Mouse (Mus musculus): ENCODE measurements around the gene Trim37. TPM values are rescaled to one million over a fixed set of nuclear protein-coding genes. Genes with fewer than 3 reads are reported as not detected.

Gene Trim37
- polyA plus RNA-seq, 1 experiment from 2014 or later: 14.0 TPM

- peak overlapping the region; percentile 90 for H3K27ac ChIP-seq (ENCODE audit: low read length)
- WGBS (ENCODE audit: insufficient replicate concordance): 5% methylated on average over 9 of the region's 9 CpGs
- peak overlapping the region; percentile 69 for H3K4me2 ChIP-seq (ENCODE audit: low read depth, low read length)
- no peaks in the 10 kb centered on the region for H3K27me3 ChIP-seq (ENCODE audit: control insufficient read depth, insufficient read depth, low read depth, low read length)
- no peaks in the 10 kb centered on the region for H3K9me3 ChIP-seq (replicated peaks; ENCODE audit: control insufficient read depth, low read length)
- ATAC-seq (ENCODE audit: low read depth): no peak
- peak overlapping the region; percentile 85 for H3K4me3 ChIP-seq (ENCODE audit: low read depth, low read length)
- peak overlapping the region; percentile 88 for H3K9ac ChIP-seq (ENCODE audit: low read depth, low read length)
- peaks cover 11% of the 10 kb centered on the region for H3K4me1 ChIP-seq (ENCODE audit: control insufficient read depth, low read depth, low read length)
- H3K36me3 ChIP-seq (ENCODE audit: control insufficient read depth, insufficient read depth): peaks cover 28% of the 10 kb centered on the region
These were observed 16.5 kb upstream of the Trim37 start for GRCm38 (mm10) chr11:87110172-87110909.

DNA sequence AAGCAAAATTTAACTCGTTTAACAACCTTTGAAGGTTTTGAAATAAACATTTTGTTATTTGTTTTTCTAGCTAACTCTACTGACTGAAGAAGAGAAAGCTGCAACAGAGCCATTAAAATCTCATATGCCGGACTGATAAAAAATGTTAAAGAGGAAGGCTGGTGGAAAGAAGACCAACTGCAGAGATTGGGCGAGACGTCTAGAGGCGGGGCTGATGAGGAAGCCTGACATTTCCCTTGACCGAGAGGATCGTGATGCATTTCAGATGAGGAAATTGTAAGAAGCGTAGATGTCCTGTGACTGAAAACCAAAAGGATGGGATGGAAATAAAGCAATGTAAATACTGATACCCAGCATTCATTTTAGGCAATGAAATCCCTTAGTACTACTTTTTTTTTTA lies 5.0 kb upstream of the Trim37 start:
- peaks cover 6% of the 10 kb centered on the region for H3K4me1 ChIP-seq (ENCODE audit: control insufficient read depth, low read depth, low read length)
- H3K4me2 ChIP-seq (ENCODE audit: low read depth, low read length): no peak overlapping the region
- no peaks in the 10 kb centered on the region for H3K9me3 ChIP-seq (replicated peaks; ENCODE audit: control insufficient read depth, low read length)
- H3K27ac ChIP-seq (ENCODE audit: low read length): no peak overlapping the region
- H3K27me3 ChIP-seq (ENCODE audit: control insufficient read depth, insufficient read depth, low read depth, low read length): no peaks in the 10 kb centered on the region
- no peak overlapping the region for H3K9ac ChIP-seq (ENCODE audit: low read depth, low read length)
- H3K4me3 ChIP-seq (ENCODE audit: low read depth, low read length): no peak overlapping the region
- ATAC-seq (ENCODE audit: low read depth): no peak
- peaks cover 58% of the 10 kb centered on the region for H3K36me3 ChIP-seq (ENCODE audit: control insufficient read depth, insufficient read depth)
- WGBS (ENCODE audit: insufficient replicate concordance): 72% methylated on average over 8 of the region's 8 CpGs

GRCm38 (mm10) chr11:87125562-87125961 lies 1.3 kb upstream of the Trim37 start:
- no peak overlapping the region for H3K9ac ChIP-seq (ENCODE audit: low read depth, low read length)

GRCm38 (mm10) chr11:87126281-87126823 lies 525 bp upstream of the Trim37 start:
- peaks cover 12% of the 10 kb centered on the region for H3K4me1 ChIP-seq (ENCODE audit: control insufficient read depth, low read depth, low read length)
- H3K27me3 ChIP-seq (ENCODE audit: control insufficient read depth, insufficient read depth, low read depth, low read length): no peaks in the 10 kb centered on the region
- H3K4me2 ChIP-seq (ENCODE audit: low read depth, low read length): peak overlapping the region; percentile 70
- WGBS (ENCODE audit: insufficient replicate concordance): 2% methylated on average over 12 of the region's 12 CpGs
- H3K9ac ChIP-seq (ENCODE audit: low read depth, low read length): peak overlapping the region; percentile 35
- peak overlapping the region; percentile 85 for H3K4me3 ChIP-seq (ENCODE audit: low read depth, low read length)
- H3K27ac ChIP-seq (ENCODE audit: low read length): peak overlapping the region; percentile 49; the same call in 1 of the 2 replicates
- no peak for ATAC-seq (ENCODE audit: low read depth)
- H3K9me3 ChIP-seq (replicated peaks; ENCODE audit: control insufficient read depth, low read length): no peaks in the 10 kb centered on the region
- H3K36me3 ChIP-seq (ENCODE audit: control insufficient read depth, insufficient read depth): peaks cover 28% of the 10 kb centered on the region

More at GRCm38 (mm10) chr11:87125562-87125961, 1.3 kb upstream of the Trim37 start:
- peaks cover 12% of the 10 kb centered on the region for H3K4me1 ChIP-seq (ENCODE audit: control insufficient read depth, low read depth, low read length)
- 56% methylated on average over 4 of the region's 4 CpGs for WGBS (ENCODE audit: insufficient replicate concordance)
- H3K9me3 ChIP-seq (replicated peaks; ENCODE audit: control insufficient read depth, low read length): no peaks in the 10 kb centered on the region
- no peaks in the 10 kb centered on the region for H3K27me3 ChIP-seq (ENCODE audit: control insufficient read depth, insufficient read depth, low read depth, low read length)
- peaks cover 32% of the 10 kb centered on the region for H3K36me3 ChIP-seq (ENCODE audit: control insufficient read depth, insufficient read depth)
- H3K4me3 ChIP-seq (ENCODE audit: low read depth, low read length): no peak overlapping the region
- no peak overlapping the region for H3K27ac ChIP-seq (ENCODE audit: low read length)
- H3K4me2 ChIP-seq (ENCODE audit: low read depth, low read length): peak overlapping the region; percentile 70; the same call in 1 of the 2 replicates
- ATAC-seq (ENCODE audit: low read depth): no peak

DNA sequence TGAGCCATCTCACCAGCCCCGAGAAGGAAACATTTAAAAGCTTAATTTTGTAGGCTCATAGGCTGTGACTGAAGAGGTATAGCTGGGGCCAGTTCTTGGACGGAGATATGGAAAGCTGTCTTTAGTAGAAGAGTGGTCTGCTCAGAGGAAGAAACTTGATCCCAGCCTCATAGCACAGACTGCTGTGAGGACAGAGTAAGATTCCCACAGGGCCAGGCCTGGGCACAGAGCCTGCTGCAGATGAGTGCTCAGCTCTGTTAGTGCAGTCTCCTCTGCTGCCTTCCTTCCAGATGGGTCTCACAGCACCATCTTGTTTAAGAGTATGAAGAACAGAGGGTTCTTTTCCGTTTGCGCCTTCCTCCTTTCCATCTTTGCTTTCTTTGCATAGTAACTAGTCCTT lies 9.4 kb downstream of the Trim37 start:
- Histone ChIP-seq H3K27me3 (ENCODE audit: control insufficient read depth, insufficient read depth, low read depth, low read length) (no peaks in the 10 kb centered on the region), H3K27ac (ENCODE audit: low read length) (no peak overlapping the region), H3K4me1 (ENCODE audit: control insufficient read depth, low read depth, low read length) (no peaks in the 10 kb centered on the region), H3K4me3 (ENCODE audit: low read depth, low read length) (no peak overlapping the region), H3K4me2 (ENCODE audit: low read depth, low read length) (no peak overlapping the region), H3K9ac (ENCODE audit: low read depth, low read length) (no peak overlapping the region), H3K9me3 (replicated peaks; ENCODE audit: control insufficient read depth, low read length) (no peaks in the 10 kb centered on the region), H3K36me3 (ENCODE audit: control insufficient read depth, insufficient read depth) (peaks cover 4% of the 10 kb centered on the region)
- WGBS (ENCODE audit: insufficient replicate concordance): 89% methylated on average over 4 of the region's 4 CpGs
- no peak for ATAC-seq (ENCODE audit: low read depth)

DNA sequence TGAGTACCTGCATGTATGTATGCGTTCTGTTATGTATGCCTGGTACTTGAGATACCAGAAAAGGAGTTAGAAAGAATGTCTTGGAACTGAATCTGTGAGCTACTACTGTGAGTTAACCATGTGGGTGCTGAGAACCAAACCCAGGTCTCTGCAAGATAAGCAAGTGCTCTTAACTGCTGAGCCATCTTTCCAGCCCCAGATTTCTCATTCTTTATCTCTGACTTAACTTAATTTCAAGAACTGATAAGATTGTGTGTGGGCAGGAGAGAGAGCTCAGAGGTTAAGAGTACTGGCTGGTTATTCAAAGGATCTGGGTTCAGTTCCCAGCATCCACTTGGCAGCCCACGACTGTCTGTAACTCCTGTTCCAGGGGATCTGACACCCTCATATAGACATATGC lies 31.1 kb downstream of the Trim37 start:
- 76% methylated on average over 2 of the region's 2 CpGs for WGBS (ENCODE audit: insufficient replicate concordance)
- ATAC-seq (ENCODE audit: low read depth): no peak
- Histone ChIP-seq H3K4me2 (ENCODE audit: low read depth, low read length) (no peak overlapping the region), H3K9me3 (replicated peaks; ENCODE audit: control insufficient read depth, low read length) (no peaks in the 10 kb centered on the region), H3K4me3 (ENCODE audit: low read depth, low read length) (no peak overlapping the region), H3K27ac (ENCODE audit: low read length) (no peak overlapping the region), H3K9ac (ENCODE audit: low read depth, low read length) (no peak overlapping the region), H3K36me3 (ENCODE audit: control insufficient read depth, insufficient read depth) (no peaks in the 10 kb centered on the region), H3K27me3 (ENCODE audit: control insufficient read depth, insufficient read depth, low read depth, low read length) (no peaks in the 10 kb centered on the region), H3K4me1 (ENCODE audit: control insufficient read depth, low read depth, low read length) (no peaks in the 10 kb centered on the region)

DNA sequence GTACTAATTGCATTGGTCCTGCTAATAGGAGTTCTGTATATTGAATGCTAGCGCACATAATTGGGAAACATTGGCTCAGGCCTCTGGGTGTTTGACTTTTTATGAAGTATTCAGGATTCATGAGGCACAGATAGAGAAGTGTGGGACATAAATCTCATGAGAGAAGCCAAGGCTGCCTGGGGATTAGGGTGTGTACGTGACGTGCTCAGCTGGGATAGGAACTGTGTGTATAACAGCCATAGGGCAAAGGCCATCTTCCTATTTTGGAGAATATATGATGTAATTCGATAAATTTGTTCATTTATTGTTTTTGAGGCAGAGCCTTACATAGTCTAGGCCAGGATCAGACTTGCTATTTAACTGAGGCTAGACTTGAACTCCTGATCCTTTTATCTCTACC lies 35.8 kb downstream of the Trim37 start:
- Histone ChIP-seq H3K4me2 (ENCODE audit: low read depth, low read length) (no peak overlapping the region), H3K4me3 (ENCODE audit: low read depth, low read length) (no peak overlapping the region), H3K36me3 (ENCODE audit: control insufficient read depth, insufficient read depth) (peaks cover 13% of the 10 kb centered on the region), H3K9ac (ENCODE audit: low read depth, low read length) (no peak overlapping the region), H3K27ac (ENCODE audit: low read length) (no peak overlapping the region), H3K9me3 (replicated peaks; ENCODE audit: control insufficient read depth, low read length) (no peaks in the 10 kb centered on the region), H3K27me3 (ENCODE audit: control insufficient read depth, insufficient read depth, low read depth, low read length) (no peaks in the 10 kb centered on the region), H3K4me1 (ENCODE audit: control insufficient read depth, low read depth, low read length) (no peaks in the 10 kb centered on the region)
- ATAC-seq (ENCODE audit: low read depth): no peak
- 83% methylated on average over 4 of the region's 4 CpGs for WGBS (ENCODE audit: insufficient replicate concordance)

DNA sequence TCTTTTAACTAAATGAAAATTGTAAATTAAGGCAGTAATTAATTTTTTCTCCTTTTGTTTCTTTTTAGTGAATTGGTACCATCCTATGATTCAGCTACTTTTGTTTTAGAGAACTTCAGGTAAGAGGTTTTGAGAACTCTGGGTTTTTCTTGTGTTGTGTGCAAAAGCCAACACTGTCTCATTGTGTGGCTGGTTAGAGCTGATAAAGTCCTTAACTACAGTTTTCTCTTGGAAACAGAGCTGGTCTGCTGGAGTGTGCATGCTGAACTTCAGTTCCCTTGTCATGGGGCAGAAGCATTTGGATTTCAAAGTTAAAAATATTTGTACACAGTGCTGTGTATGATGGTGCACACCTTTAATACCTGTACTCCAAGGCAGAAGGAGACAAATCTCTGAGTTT lies 36.9 kb downstream of the Trim37 start:
- H3K27me3 ChIP-seq (ENCODE audit: control insufficient read depth, insufficient read depth, low read depth, low read length): no peaks in the 10 kb centered on the region
- H3K9me3 ChIP-seq (replicated peaks; ENCODE audit: control insufficient read depth, low read length): no peaks in the 10 kb centered on the region
- H3K27ac ChIP-seq (ENCODE audit: low read length): no peak overlapping the region
- no peak overlapping the region for H3K4me2 ChIP-seq (ENCODE audit: low read depth, low read length)
- no peak overlapping the region for H3K4me3 ChIP-seq (ENCODE audit: low read depth, low read length)
- no peak for ATAC-seq (ENCODE audit: low read depth)
- no peak overlapping the region for H3K9ac ChIP-seq (ENCODE audit: low read depth, low read length)
- peaks cover 18% of the 10 kb centered on the region for H3K36me3 ChIP-seq (ENCODE audit: control insufficient read depth, insufficient read depth)
- no peaks in the 10 kb centered on the region for H3K4me1 ChIP-seq (ENCODE audit: control insufficient read depth, low read depth, low read length)

DNA sequence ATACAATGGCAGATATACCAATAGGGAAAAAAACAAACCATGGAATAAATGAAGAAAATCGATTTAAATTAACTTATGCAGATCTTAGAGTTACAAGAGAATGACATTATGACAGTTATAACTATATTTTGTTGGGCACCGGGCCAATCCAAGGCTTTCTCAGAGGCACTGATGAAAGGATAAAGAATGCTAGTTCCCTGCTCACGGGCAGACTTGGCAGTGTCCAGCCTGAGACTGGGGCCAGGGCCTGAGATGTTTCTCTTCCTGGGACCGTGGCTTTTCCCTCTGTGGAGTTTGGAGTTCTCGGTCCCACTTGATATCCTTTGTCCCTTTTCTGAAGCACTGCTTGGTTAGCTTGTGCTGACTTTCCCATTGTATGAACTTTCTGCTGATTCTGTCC lies 46.7 kb downstream of the Trim37 start:
- Histone ChIP-seq H3K4me2 (ENCODE audit: low read depth, low read length) (no peak overlapping the region), H3K36me3 (ENCODE audit: control insufficient read depth, insufficient read depth) (no peaks in the 10 kb centered on the region; the same call in 1 of the 2 replicates), H3K9me3 (replicated peaks; ENCODE audit: control insufficient read depth, low read length) (no peaks in the 10 kb centered on the region), H3K9ac (ENCODE audit: low read depth, low read length) (no peak overlapping the region), H3K27me3 (ENCODE audit: control insufficient read depth, insufficient read depth, low read depth, low read length) (no peaks in the 10 kb centered on the region), H3K27ac (ENCODE audit: low read length) (no peak overlapping the region), H3K4me3 (ENCODE audit: low read depth, low read length) (no peak overlapping the region), H3K4me1 (ENCODE audit: control insufficient read depth, low read depth, low read length) (no peaks in the 10 kb centered on the region)
- WGBS (ENCODE audit: insufficient replicate concordance): 76% methylated on average over 5 of the region's 5 CpGs
- no peak for ATAC-seq (ENCODE audit: low read depth)

All from liver, embryonic 16.5 days (tissue).